Mouse (Mus musculus) olfactory bulb, adult 2 months (tissue): ENCODE results near the gene Slc13a3.

Experiments
- CTCF ChIP-seq: fragments of 200-500 bp; IDR thresholded peaks from 2 replicates; pipeline ENCODE4 v1.5.1; 2012; ENCODE audit warnings: low read depth, mild to moderate bottlenecking, low read length, moderate library complexity; ENCODE audit not compliant: insufficient read depth
- POLR2A ChIP-seq: fragments of 200-500 bp; IDR thresholded peaks from 2 replicates; pipeline ENCODE4 v1.6.1; 2012; ENCODE audit warnings: mild to moderate bottlenecking, low read depth, low read length, moderate library complexity; ENCODE audit not compliant: insufficient read depth

- TF ChIP-seq POLR2A, result no peak
- TF ChIP-seq CTCF, result no peak
Observed at GRCm38 (mm10) chr2:165417291-165417690, 55.7 kb downstream of the Slc13a3 start.
